Mouse (Mus musculus) kidney, adult 11 months (tissue): ENCODE measurements around the gene Olfr1313.

Experiments
- DNase-seq: peaks from one replicate; pipeline ENCODE4 v3.0.0; 2022

Gene Olfr1313

DNA sequence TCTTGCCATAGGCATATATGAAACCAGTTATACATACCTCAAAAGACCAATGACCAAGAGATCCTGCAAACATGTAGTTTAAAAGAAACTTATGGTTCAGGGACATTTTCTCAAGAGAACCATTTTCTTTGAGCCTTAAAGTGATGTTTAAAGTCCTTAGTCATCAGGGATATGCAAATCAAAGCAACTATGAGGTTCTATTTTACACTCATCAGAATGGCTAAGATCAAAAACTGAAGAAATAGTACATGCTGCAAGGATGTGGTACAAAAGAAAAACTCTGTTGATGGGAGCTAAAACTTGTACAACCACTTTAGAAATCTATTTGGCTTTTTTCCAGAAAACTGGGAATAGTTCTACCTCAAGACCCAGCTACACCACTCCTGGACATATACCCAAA lies at the start of gene Olfr1313:
Olfr1313 (minus strand) TSS at position 101 of the 400 bp plus-strand sequence.
- DNase-seq: no peak

DNA sequence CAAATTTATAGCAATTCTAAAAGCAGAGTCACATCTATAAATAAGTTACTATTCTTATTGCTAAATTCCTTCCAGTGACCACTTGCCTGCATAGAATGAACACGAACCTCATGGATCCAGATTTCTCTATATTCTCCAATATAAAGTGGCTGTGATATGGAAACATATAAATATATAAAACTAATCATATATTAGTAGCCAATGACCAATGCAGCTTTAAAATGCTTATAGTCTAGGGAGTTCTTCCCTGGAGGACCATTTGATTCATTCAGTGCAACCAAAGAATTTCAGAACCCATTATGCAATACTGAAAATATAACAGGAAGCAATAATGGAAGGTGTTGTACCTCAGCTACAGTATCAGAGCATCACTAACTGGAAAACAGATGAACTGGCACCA lies 37.7 kb upstream of the Olfr1313 start, which contains the start of gene Olfr1315-ps1:
Olfr1315-ps1 (minus strand) TSS at position 101 of the 400 bp plus-strand sequence.
- no peak for DNase-seq

DNA sequence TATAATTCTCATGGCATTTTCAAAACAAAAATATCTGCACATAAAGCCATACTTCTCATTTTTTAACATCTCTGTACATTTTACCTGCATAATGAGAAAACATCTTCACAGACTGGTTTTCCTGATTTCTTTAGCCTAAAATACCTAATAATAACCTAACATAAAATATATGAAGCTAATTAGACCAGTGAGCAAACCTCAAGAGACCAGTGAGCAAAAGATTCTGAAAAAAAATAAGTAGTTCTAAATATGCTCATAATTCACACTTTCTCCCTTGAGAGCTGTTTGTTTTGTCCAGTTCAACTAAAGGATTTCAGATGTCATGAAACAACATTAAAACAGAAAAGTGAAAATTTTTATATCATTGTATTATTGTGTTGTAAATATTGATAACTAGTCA lies 19.0 kb upstream of the Olfr1313 start, which contains the start of gene Olfr1314:
Olfr1314 (minus strand) TSS at position 101 of the 400 bp plus-strand sequence.
- no peak for DNase-seq

DNA sequence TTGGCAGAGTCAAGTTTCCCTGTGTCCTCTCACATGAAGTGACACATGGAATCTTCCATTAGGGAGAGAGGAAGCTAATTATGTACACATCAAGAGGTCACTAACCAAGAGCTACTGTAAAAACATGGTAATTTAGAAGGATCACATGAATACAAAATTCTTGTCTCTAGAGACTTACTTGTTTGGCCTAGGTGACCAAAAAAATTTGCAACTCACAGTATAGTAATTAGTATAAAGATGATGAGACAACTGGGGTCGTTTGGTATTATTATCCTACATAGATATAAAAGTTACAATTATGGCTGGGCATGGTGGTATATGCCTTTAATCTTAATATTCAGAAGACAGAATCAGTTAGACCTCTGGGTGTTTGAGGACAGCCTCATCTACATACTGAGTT lies 27.5 kb downstream of the Olfr1313 start, which contains the start of gene Olfr1312:
Olfr1312 (minus strand) TSS at position 101 of the 400 bp plus-strand sequence.
- DNase-seq: no peak

DNA sequence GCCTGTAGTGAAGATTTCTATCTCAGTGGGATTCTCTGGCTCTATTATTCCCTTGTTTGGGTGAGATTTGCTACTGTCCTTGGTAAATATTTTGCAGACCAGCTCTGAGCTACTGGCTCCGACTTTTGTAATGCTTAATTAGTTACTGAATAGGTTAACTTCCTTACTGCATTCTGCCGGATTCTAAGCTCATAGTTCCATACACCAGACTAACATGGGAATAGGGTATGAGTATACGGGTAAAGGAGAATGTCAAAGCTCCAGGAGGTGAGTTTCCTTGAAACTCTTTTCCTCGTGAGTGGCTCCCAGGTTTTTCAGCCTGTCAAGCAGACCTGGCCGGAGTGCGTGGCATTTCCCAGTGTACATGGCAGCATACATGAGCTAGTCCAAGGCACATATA lies 50.7 kb downstream of the Olfr1313 start:
- peak; percentile 4 for DNase-seq

DNA sequence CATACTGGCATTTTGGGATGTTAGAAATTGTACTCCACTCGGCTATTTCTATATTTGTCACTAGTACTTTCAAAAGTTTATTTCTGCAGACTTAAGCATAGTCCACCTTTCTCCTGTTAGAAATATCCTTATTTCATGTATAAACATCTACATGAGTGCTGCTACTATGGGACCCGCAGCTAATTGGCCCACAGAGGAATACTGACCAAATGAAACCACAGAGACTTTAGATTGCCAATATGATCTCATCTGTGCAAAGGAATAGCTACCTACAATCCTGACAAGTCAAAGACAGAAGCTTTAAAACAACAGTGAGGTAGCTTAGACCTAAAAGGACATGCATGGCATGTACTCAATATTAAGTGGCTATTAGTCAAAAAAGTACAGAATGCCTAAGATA lies 53.3 kb downstream of the Olfr1313 start, which contains the start of gene Olfr1311:
Olfr1311 (minus strand) TSS at position 101 of the 400 bp plus-strand sequence.
- no peak for DNase-seq
